Mouse (Mus musculus) T-cell, adult 66 days (primary cell): ENCODE data around the gene Heyl. TPM values are rescaled to one million over a fixed set of nuclear protein-coding genes. Genes with fewer than 3 reads are reported as not detected.

Experiments used
- total RNA-seq, 2 experiments: library from RNA; stranded (reverse); gene quantifications; 3 replicates in 1 of 2; 4 replicates in 1 of 2; pipeline ENCODE4 v1.2.4; 2023

Heyl gene
- under 1 TPM in 1 of 2 experiments, not detected in 1; 0.23 TPM for total RNA-seq

GRCm38 (mm10) chr4:123233492-123234084 is at the start of gene Heyl:
Heyl (plus strand) TSS chr4:123233556.

GRCm38 (mm10) chr4:123201186-123202093 is 31.9 kb upstream of the Heyl start, which contains the start of gene Nt5c1a:
Nt5c1a (plus strand) TSS chr4:123201504.

GRCm38 (mm10) chr4:123261721-123262401 is 28.5 kb downstream of the Heyl start, which contains the start of gene Pabpc4:
Pabpc4 (plus strand) TSS chr4:123262351.

Other genes with a start within 250 kb of the Heyl start
- 1 to 10 TPM in 1 of 2 experiments, under 1 TPM in 1; 0.62 to 1.1 TPM for gene Mycl, start 237.9 kb upstream of the Heyl start, total RNA-seq
- 10 to 100 TPM; 12.1 to 16.5 TPM for gene Trit1, start 217.0 kb upstream of the Heyl start, total RNA-seq
- not detected for gene Bmp8b, start 128.4 kb upstream of the Heyl start, total RNA-seq
- gene Oxct2b, start 117.3 kb upstream of the Heyl start, total RNA-seq = not detected
- 10 to 100 TPM; 62.0 to 68.1 TPM for gene Ppie, start 93.6 kb upstream of the Heyl start, total RNA-seq
- gene Hpcal4, start 50.3 kb upstream of the Heyl start, total RNA-seq = not detected
- gene Nt5c1a, start 32.1 kb upstream of the Heyl start, total RNA-seq = not detected
- gene Pabpc4, start 28.8 kb downstream of the Heyl start, total RNA-seq = 10 to 100 TPM; 76.6 to 80.7 TPM
- not detected for gene Oxct2a, start 90.1 kb downstream of the Heyl start, total RNA-seq
- under 1 TPM; 0.23 to 0.30 TPM for gene Bmp8a, start 109.7 kb downstream of the Heyl start, total RNA-seq